Mouse (Mus musculus): ENCODE results near the gene Sap30. TPM values are rescaled to one million over a fixed set of nuclear protein-coding genes. Genes with fewer than 3 reads are reported as not detected.
"Not testable (repeated sequence)": the region's sequence is repeated elsewhere in the genome, so short reads cannot be mapped to it uniquely, and the experiment has no call there.

The Sap30 gene
- polyA plus RNA-seq, 1 experiment from 2014 or later: 13.9 TPM

DNA sequence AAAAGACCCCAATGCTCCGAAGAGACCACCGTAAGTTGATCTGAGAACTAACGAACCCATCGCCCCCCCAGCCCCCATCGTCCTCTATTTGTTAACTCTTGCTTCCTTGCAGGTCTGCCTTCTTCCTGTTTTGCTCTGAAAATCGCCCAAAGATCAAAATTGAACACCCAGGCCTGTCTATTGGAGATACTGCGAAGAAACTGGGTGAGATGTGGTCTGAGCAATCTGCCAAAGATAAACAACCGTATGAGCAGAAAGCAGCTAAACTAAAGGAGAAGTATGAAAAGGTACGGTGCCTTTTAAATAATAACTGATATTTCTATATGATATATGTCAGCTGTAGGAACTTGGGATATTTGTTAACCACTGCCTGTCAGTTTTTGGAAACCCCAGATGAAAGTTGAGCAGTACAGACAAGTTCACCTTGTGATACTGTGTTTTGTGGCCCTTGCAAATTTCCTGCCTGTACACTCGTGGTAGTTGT lies 25.6 kb upstream of the Sap30 start:
- WGBS (ENCODE audit: insufficient replicate concordance): 2% methylated on average over 10 of the region's 10 CpGs

DNA sequence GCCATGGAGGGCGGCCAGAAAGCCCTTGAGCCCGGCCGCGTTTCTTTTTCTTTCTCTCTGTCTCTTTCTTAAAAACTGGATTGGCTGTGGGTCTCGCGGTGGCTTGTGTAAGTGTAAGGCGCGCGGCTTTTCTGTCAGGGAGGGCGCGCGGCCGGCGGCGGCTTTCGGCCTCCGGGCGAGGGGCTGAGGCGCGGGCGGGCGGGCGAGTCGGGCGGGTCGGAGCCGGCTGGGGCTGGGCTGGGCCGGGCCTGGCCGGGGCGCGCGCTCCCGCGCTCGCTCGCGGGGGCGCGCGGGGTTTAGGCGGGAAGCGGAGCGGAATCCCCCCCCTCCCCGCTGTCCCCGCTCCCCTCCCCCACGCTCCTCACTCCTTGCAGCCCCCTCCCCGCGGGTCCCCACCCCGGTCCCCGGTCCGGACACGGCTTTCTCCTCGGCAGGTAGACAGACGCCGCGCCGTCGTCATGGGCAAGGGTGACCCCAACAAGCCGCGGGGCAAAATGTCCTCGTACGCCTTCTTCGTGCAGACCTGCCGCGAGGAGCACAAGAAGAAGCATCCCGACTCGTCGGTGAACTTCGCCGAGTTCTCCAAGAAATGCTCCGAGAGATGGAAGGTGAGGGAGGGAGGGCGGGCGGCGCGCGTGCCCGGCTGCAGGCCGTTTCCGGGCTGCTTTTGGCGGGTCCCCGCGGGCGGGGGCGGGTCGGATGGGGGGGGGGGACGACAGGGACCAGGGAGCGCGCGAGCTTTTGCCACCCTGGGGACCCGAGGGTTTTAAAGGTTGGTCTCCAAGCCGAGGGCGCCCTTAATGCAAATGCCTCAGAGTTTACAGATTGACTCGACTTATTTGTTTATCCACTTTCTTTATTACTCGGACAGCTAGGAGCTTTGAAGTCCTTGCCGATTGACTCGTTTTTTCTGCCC lies 24.7 kb upstream of the Sap30 start:
- H3K4me1 ChIP-seq (replicated peaks): peaks cover 27% of the 10 kb centered on the region
- peak overlapping the region; percentile 66 for H3K4me2 ChIP-seq
- no peaks in the 10 kb centered on the region for H3K9me3 ChIP-seq (replicated peaks)
- under 1% methylated on average over 80 of the region's 96 CpGs for WGBS (ENCODE audit: insufficient replicate concordance)
- peak; percentile 56 for ATAC-seq (ENCODE audit: insufficient read depth)
- H3K27me3 ChIP-seq: no peaks in the 10 kb centered on the region
- H3K27ac ChIP-seq (replicated peaks): peak overlapping the region; percentile 100
- peak overlapping the region; percentile 99 for H3K9ac ChIP-seq
- H3K4me3 ChIP-seq (replicated peaks): peak overlapping the region; percentile 95
- peaks cover 42% of the 10 kb centered on the region for H3K36me3 ChIP-seq (replicated peaks)

More for the DNA sequence above, 25.6 kb upstream of the Sap30 start:
- H3K9ac ChIP-seq: peak overlapping the region; percentile 99
- peak overlapping the region; percentile 100 for H3K27ac ChIP-seq (replicated peaks)
- peaks cover 50% of the 10 kb centered on the region for H3K36me3 ChIP-seq (replicated peaks)
- H3K27me3 ChIP-seq; ATAC-seq (ENCODE audit: insufficient read depth); H3K9me3 ChIP-seq (replicated peaks): not testable (repeated sequence)
- H3K4me2 ChIP-seq: peak overlapping the region; percentile 66
- H3K4me3 ChIP-seq (replicated peaks): peak overlapping the region; percentile 95
- H3K4me1 ChIP-seq (replicated peaks): peaks cover 23% of the 10 kb centered on the region

DNA sequence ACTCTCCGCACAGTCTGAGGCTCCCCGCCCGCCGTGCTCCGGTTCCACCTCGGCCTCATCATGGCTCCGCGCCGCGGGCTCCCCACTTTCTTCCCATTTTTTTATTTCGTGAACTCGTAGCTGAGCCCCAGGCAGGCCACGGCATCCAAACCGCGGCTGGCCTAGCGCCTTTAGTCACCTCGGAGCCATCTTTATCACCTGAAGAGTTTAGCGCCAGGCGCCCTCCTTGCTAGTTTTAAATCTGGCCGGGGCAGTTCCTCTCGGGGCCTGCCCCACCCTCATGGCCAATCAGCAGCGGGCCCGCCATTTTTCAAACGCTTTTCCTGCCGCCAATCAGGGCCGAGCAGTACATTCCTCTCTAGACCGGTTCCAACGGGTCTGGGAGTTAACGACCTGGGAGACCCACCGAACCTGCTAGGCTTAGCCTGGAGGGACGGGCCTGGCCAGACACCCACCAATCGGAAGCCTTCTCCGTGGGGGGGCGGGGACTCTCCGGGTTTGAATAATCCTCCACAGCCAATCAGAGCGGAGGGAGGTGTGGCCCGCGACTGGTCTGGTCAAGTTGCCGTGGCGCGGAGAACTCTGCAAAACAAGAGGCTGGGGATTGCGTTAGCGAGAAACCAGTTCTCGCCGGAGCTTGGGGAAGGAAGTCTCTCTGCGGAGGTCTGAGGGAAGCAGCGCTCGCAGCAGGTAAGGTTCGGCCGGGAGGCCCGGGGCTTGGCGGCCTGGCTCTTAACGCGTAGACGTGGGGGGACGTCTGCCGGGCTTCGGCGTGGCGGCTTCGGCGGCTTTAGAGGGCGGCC lies 23.9 kb upstream of the Sap30 start, which contains the start of gene Hmgb2:
Gene Hmgb2, plus strand, starts transcription at position 592 of the 803 bp plus-strand sequence.
- Histone ChIP-seq H3K4me2 (peak within 1 kb of the TSS; percentile 92), H3K27ac (replicated peaks) (peak within 1 kb of the TSS; percentile 100), H3K27me3 (no peaks in the 10 kb centered on the region), H3K9ac (peak within 1 kb of the TSS; percentile 99), H3K4me1 (replicated peaks) (peaks cover 33% of the 10 kb centered on the region), H3K9me3 (replicated peaks) (no peaks in the 10 kb centered on the region), H3K36me3 (replicated peaks) (peaks cover 33% of the 10 kb centered on the region), H3K4me3 (replicated peaks) (peak within 1 kb of the TSS; percentile 95)
- under 1% methylated on average over 63 of the region's 63 CpGs for WGBS (ENCODE audit: insufficient replicate concordance)
- ATAC-seq (ENCODE audit: insufficient read depth): peak; percentile 99

DNA sequence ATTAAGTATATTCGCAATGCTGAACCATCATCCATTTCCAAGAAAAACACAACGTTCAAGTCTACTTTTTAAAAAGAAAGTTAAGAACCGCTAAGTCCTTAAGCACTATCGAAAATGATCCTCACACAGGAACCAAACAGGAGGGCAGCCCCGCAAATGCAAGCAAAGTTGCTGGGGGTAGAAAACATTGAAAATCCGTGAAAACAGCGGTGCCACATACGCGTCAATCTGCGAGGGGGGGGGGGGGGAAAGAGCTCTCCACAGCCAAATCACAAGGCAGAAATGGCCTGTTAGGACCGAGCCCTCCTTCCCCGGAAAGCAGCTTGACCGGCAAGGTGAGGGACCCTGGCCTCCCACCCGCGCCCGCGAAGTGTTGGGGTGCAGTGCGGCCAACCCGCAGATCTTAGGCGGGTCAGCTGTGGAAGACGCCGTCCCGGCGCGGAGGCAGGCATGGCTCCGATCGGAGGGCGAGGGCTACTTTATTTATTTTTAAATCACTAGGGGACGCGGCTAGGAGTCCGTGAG lies 23.2 kb upstream of the Sap30 start:
- Histone ChIP-seq H3K9me3 (replicated peaks) (no peaks in the 10 kb centered on the region), H3K9ac (peak overlapping the region; percentile 92), H3K4me3 (replicated peaks) (peak overlapping the region; percentile 89), H3K36me3 (replicated peaks) (peaks cover 27% of the 10 kb centered on the region), H3K4me1 (replicated peaks) (peaks cover 33% of the 10 kb centered on the region), H3K27ac (replicated peaks) (peak overlapping the region; percentile 93), H3K27me3 (no peaks in the 10 kb centered on the region), H3K4me2 (peak overlapping the region; percentile 92)
- peak; percentile 16; the same call in 1 of the 2 replicates for ATAC-seq (ENCODE audit: insufficient read depth)
- WGBS (ENCODE audit: insufficient replicate concordance): 2% methylated on average over 31 of the region's 31 CpGs

DNA sequence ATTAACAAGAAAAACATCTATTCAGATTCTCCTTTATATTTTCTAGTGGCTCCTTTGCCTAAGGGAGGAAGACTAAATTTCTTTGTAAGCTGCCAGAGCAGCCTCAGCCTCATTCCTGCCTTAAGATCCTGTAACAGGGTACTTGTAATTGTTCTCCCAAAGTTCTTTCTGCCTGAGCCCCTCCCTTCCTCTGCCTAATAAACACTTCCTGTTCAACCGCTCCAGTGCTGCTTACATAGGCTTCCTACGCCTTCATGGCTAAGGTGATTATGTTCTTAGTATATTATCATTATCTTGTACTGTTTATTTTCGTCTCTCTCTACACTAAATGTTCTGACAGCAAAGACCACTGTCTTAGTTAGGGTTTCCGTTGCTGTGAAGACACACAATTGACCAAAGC lies 21.0 kb upstream of the Sap30 start:
- no peak for ATAC-seq (ENCODE audit: insufficient read depth)
- WGBS (ENCODE audit: insufficient replicate concordance): 75% methylated on average over 4 of the region's 4 CpGs
- H3K27ac ChIP-seq (replicated peaks): no peak overlapping the region

DNA sequence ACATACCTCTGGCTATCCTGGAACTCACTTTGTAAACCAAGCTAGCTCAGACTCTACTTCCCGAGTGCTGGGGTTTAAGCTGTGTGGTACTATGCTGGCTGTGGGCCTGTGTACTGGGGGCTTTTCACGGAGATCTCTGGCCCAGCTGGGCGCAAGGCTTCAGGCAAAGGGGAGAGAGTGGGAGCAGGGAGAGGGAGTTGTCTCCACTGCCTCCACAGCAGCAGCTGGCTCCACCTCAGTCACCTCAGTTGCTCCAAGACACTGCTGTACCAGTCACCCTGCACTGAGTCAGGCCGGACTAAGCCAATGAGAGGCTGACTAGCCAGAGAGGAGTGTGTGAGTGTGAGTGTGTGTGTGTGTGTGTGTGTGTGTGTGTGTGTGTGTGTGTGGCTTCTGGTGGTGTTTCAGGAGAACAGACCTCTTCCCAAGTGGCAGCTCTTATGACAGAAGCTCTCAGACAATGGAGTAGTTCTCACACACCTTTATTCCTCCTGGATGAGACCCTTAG lies 19.9 kb upstream of the Sap30 start:
- H3K4me1 ChIP-seq (replicated peaks): peaks cover 37% of the 10 kb centered on the region
- H3K27me3 ChIP-seq: no peaks in the 10 kb centered on the region
- no peak for ATAC-seq (ENCODE audit: insufficient read depth)
- H3K4me2 ChIP-seq: 0 out of 2 replicates have a peak overlapping the region, but pooled peaks have one; percentile 25
- H3K4me3 ChIP-seq (replicated peaks): peak overlapping the region; percentile 17
- no peaks in the 10 kb centered on the region for H3K9me3 ChIP-seq (replicated peaks)
- H3K36me3 ChIP-seq (replicated peaks): 0 out of 2 replicates have a peak, but pooled peaks cover under 1% of the 10 kb centered on the region
- no peak overlapping the region for H3K27ac ChIP-seq (replicated peaks)
- H3K9ac ChIP-seq: no peak overlapping the region
- 73% methylated on average over 4 of the region's 4 CpGs for WGBS (ENCODE audit: insufficient replicate concordance)

More for the DNA sequence above, 21.0 kb upstream of the Sap30 start:
- no peaks in the 10 kb centered on the region for H3K27me3 ChIP-seq
- peaks cover 11% of the 10 kb centered on the region for H3K36me3 ChIP-seq (replicated peaks)
- H3K4me3 ChIP-seq (replicated peaks): no peak overlapping the region
- peaks cover 37% of the 10 kb centered on the region for H3K4me1 ChIP-seq (replicated peaks)
- no peak overlapping the region for H3K4me2 ChIP-seq
- no peak overlapping the region for H3K9ac ChIP-seq
- no peaks in the 10 kb centered on the region for H3K9me3 ChIP-seq (replicated peaks)

DNA sequence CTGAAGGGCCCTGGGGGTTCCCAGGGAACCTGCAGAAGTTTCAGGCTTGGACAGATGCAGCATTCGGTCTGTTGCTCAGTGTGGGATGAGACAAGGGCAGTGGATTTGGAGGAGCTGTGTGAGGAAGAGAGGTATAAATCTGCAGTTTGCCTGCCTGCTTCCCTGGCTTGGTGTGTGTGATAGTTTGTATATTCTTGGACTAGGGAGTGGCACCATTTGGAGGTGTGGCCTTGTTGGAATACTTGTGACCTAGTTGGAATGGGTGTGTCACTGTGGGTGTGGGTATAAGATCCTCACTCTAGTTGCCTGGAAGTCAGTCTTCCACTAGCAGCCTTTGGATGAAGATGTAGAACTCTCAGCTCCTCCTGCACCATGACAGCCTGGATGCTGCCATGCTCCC lies 17.8 kb upstream of the Sap30 start:
- Histone ChIP-seq H3K9ac (peak overlapping the region; percentile 15; the same call in 1 of the 2 replicates), H3K4me2 (peak overlapping the region; percentile 48), H3K27ac (replicated peaks) (peak overlapping the region; percentile 52), H3K4me1 (replicated peaks) (peaks cover 34% of the 10 kb centered on the region), H3K4me3 (replicated peaks) (peak overlapping the region; percentile 44; the same call in 1 of the 2 replicates)
- ATAC-seq (ENCODE audit: insufficient read depth): peak; percentile 53
- H3K27me3 ChIP-seq; H3K9me3 ChIP-seq (replicated peaks); H3K36me3 ChIP-seq (replicated peaks): not testable (repeated sequence)
- WGBS (ENCODE audit: insufficient replicate concordance): 55% methylated on average over 1 of the region's 1 CpGs

DNA sequence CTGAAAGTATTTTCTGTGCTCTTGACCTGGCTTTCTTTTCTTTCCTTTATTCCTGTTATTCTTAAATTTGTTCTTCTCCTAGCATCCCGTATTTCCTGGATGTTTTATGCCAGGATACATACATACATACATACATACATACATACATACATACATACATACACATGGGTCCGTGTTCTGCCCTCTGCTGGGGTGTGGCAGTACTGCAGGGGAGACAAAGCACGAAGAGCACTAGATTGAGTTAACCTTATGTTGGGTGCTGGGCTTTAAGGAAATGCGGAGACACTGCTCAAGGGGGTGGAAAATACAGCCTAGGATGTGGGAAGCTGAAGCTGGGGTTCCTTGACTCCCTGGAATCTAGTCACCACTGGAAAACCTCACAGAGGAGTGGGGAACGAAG lies 16.0 kb upstream of the Sap30 start:
- 36% methylated on average over 5 of the region's 5 CpGs for WGBS (ENCODE audit: insufficient replicate concordance)
- H3K4me1 ChIP-seq (replicated peaks): peaks cover 27% of the 10 kb centered on the region
- ATAC-seq (ENCODE audit: insufficient read depth): 0 out of 2 replicates have a peak, but pooled peaks have one; percentile 50

DNA sequence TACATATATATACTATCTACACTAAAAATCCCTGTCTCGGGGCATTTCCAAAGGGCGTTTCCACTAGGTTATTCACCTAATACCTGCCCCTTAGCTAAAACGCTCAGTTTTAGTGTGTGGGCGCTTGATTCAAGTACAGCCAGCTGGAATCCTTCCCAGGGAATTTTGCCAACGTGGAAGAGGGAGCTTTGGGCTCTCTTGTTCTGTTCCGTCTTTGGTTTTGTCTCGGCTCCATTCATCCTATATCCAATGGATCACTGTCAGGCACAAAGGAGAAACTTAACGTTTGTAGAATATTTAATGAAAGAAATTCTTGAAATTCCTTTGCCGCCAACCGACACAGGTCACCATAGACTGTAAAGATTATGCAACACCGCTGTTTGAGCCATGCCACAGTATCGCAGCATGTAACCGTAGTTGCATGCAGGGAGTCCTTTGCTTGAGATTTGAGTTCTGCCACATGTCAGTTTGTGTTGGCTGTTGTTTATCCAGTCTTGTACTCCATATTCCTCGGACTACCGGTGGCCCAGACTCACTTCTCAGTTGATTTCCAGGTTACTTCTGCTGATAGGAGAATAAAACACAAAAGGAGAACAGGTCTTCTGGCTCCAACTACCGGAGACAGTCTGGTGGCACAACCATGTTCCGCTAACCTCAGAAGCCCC lies 11.3 kb upstream of the Sap30 start:
- Histone ChIP-seq H3K4me2 (no peak overlapping the region), H3K4me3 (replicated peaks) (no peak overlapping the region)
- no peak for ATAC-seq (ENCODE audit: insufficient read depth)

More for the DNA sequence above, 16.0 kb upstream of the Sap30 start:
- Histone ChIP-seq H3K27me3 (no peaks in the 10 kb centered on the region), H3K9ac (no peak overlapping the region), H3K36me3 (replicated peaks) (no peaks in the 10 kb centered on the region), H3K4me2 (no peak overlapping the region), H3K4me3 (replicated peaks) (no peak overlapping the region), H3K27ac (replicated peaks) (no peak overlapping the region), H3K9me3 (replicated peaks) (no peaks in the 10 kb centered on the region)

DNA sequence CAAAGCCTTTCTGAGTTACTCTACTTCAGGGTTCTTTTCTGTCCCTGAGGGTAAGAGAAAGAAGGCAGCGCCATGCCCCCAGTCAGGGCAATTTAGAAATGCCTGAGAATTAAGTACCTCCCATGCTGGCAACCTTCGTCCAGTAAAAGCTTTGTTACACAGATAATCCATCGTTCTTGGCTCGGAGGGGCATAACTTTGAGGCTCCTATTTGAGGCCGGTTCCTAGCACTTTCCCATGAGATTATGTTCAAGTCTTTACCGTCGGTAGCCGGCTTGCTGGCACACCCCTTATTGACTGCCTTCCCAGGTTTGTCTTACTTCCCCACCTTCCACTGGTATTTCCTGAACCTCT lies 10.8 kb upstream of the Sap30 start:
- Histone ChIP-seq H3K9me3 (replicated peaks) (no peaks in the 10 kb centered on the region), H3K4me2 (no peak overlapping the region), H3K27me3 (no peaks in the 10 kb centered on the region), H3K36me3 (replicated peaks) (no peaks in the 10 kb centered on the region), H3K27ac (replicated peaks) (no peak overlapping the region), H3K4me3 (replicated peaks) (no peak overlapping the region), H3K9ac (no peak overlapping the region), H3K4me1 (replicated peaks) (no peaks in the 10 kb centered on the region)
- 73% methylated on average over 8 of the region's 8 CpGs for WGBS (ENCODE audit: insufficient replicate concordance)
- ATAC-seq (ENCODE audit: insufficient read depth): no peak

More for the DNA sequence above, 11.3 kb upstream of the Sap30 start:
- no peak overlapping the region for H3K9ac ChIP-seq
- WGBS (ENCODE audit: insufficient replicate concordance): 73% methylated on average over 17 of the region's 17 CpGs
- no peaks in the 10 kb centered on the region for H3K27me3 ChIP-seq
- H3K27ac ChIP-seq (replicated peaks): no peak overlapping the region
- H3K36me3 ChIP-seq (replicated peaks): no peaks in the 10 kb centered on the region
- no peaks in the 10 kb centered on the region for H3K9me3 ChIP-seq (replicated peaks)
- no peaks in the 10 kb centered on the region for H3K4me1 ChIP-seq (replicated peaks)
